Mouse (Mus musculus) stomach, embryonic 16.5 days (tissue): ENCODE results near the gene Dapk1. TPM values are rescaled to one million over a fixed set of nuclear protein-coding genes. Genes with fewer than 3 reads are reported as not detected.

ENCODE experiments used
- ATAC-seq: fragments of 200-750 bp; cut with Nextera tagmentation; 2 replicates; pipeline ENCODE4 v1.8.0; 2017; ENCODE audit warnings: moderate number of reproducible peaks, moderate TSS enrichment; ENCODE audit not compliant: insufficient read depth, low FRiP score
- H3K27ac ChIP-seq: fragments of 300-500 bp; sonication (generic); 2 replicates; pipeline ENCODE4 v1.5.1; 2014; ENCODE audit warnings: low read length
- H3K27me3 ChIP-seq: fragments of 300-500 bp; sonication (generic); 2 replicates; pipeline ENCODE4 v1.6.1; 2014; ENCODE audit warnings: low read length, control low read depth, mixed read lengths; ENCODE audit not compliant: control insufficient read depth, insufficient read depth
- H3K36me3 ChIP-seq: fragments of 300-500 bp; sonication (generic); 2 replicates; pipeline ENCODE4 v1.6.1; 2014; ENCODE audit warnings: low read length; ENCODE audit not compliant: control insufficient read depth, insufficient read depth
- H3K4me1 ChIP-seq: fragments of 300-500 bp; sonication (generic); 2 replicates; pipeline ENCODE4 v1.6.1; 2014; ENCODE audit warnings: low read length, control low read depth, mixed read lengths; ENCODE audit not compliant: control insufficient read depth, insufficient read depth
- H3K4me2 ChIP-seq: fragments of 300-500 bp; sonication (generic); 2 replicates; pipeline ENCODE4 v1.6.1; 2014; ENCODE audit warnings: low read depth, low read length, mixed read lengths
- H3K4me3 ChIP-seq: fragments of 300-500 bp; sonication (generic); replicated peaks from 2 replicates; pipeline ENCODE4 v1.5.1; 2014; ENCODE audit warnings: mild to moderate bottlenecking, low read length
- H3K9ac ChIP-seq: fragments of 300-500 bp; sonication (generic); 2 replicates; pipeline ENCODE4 v1.6.1; 2014; ENCODE audit warnings: low read length
- H3K9me3 ChIP-seq: fragments of 300-500 bp; sonication (generic); replicated peaks from 2 replicates; pipeline ENCODE4 v1.6.1; 2016; ENCODE audit warnings: low read length, control low read depth; ENCODE audit not compliant: control insufficient read depth
- WGBS: fragments of 180-500 bp; shearing (Covaris S2); extraction: QIAGEN DNeasy Blood & Tissue Kit; methylation state at CpG from one replicate; pipeline ENCODE4 v1.1.7; 2014; 5-methylcytosine and 5-hydroxymethylcytosine counted together
- polyA plus RNA-seq: library from polyadenylated mRNA; unstranded; fragments of >200 nt; fragmentation: Nextera tagmentation; extraction: Ambion mirVana; gene quantifications from 2 replicates; pipeline ENCODE4 v1.2.1, GENCODE M21; 2015

Gene Dapk1
- polyA plus RNA-seq, 1 experiment from 2014 or later: 11.5 TPM

DNA sequence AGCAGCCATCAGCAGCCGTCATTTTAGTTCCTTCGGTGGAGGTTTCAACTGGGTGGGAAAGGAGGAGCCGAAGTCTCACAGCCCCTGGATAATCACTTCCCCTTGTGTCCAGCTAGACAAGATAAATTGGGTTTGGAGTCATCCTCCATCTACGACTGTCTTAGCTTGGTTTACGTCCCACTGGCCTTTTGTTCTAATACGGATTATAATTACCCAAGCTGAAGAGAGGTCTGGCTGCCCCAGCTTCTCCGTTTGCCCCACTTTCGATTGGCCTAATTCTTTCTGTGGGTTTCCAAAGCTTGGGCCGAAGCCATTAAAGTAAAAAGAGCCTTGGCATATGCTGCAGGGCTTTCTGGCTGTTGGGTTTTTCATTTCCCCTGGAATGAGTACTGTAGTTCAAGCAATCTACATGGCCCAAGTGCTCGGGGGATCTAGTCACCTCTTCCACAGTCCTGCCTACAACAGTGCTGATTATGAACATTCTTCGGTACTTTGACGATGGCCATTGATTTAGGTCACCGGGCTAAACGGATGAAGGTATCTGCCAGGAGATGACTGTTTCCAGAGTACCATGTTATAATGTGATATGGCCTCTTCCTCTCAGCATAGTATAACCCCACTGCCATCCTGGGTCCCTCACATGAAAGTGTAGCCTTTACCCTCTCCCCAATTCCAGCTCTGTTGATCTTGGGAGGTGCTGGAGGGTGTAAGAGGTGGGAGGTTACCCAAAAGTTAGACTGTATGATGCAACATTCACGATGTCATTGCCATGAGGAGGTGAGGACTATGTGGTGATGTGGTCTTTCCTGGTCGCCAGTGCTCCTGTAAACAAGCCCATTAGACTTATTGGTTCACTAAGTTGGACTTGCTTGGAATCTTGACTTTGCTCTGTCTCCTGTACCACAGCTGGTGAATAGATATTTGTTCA, 106.1 kb downstream of the Dapk1 start:
- H3K27me3 ChIP-seq: no peaks in the 10 kb centered on the region
- H3K4me3 ChIP-seq: no peak overlapping the region
- no peak overlapping the region for H3K9ac ChIP-seq
- no peaks in the 10 kb centered on the region for H3K9me3 ChIP-seq
- ATAC-seq: no peak
- no peaks in the 10 kb centered on the region for H3K36me3 ChIP-seq
- H3K4me2 ChIP-seq: no peak overlapping the region
- H3K4me1 ChIP-seq: no peaks in the 10 kb centered on the region; the same call in 1 of the 2 replicates
- 79% methylated on average over 16 of the region's 16 CpGs for WGBS
- H3K27ac ChIP-seq: no peak overlapping the region

DNA sequence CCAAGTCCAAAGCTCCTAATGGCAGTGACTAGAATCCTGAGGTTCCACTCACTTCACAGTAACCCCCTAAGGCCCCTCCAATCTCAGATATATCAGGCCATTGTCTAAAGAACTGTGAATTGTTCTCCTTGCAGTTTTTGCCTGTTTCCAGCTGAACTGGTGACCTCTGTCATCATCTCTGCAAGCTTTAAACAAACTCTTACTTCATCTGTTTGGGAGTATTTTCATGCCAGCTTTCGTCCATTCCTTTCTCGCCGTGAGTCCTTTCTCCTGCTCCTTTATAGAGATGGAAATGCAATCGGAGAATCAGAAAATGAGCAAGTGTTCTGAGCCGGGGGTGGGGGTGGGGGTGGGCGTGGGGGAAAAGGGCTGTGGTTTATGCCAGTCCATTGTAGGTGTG, 107.4 kb downstream of the Dapk1 start:
- no peaks in the 10 kb centered on the region for H3K36me3 ChIP-seq

DNA sequence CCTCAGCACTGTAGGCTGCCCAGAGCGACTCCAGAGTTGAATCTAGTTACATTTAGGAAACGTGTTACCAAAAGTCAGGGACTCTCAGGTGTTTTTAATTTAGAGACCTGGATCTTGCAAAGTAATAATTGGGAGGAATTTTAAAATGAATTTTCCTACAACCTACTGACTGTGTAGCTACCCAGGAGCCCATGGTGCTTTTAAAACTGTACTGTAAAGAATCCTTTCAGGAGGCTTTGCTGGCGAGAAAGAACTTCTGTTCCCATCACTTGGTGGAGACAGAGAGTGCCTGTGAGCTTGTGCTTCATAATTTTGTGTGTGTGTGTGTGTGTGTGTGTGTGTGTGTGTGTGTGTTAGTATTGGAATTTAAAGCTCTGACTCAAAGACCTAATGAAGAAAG, 109.2 kb downstream of the Dapk1 start:
- no peaks in the 10 kb centered on the region; the same call in 1 of the 2 replicates for H3K4me1 ChIP-seq
- no peak for ATAC-seq
- 81% methylated on average over 3 of the region's 3 CpGs for WGBS
- no peaks in the 10 kb centered on the region for H3K9me3 ChIP-seq
- H3K36me3 ChIP-seq: no peaks in the 10 kb centered on the region
- no peak overlapping the region for H3K9ac ChIP-seq
- H3K4me2 ChIP-seq: no peak overlapping the region
- no peaks in the 10 kb centered on the region for H3K27me3 ChIP-seq
- no peak overlapping the region for H3K27ac ChIP-seq
- H3K4me3 ChIP-seq: no peak overlapping the region

More for the DNA sequence above, 107.4 kb downstream of the Dapk1 start:
- no peak for ATAC-seq
- H3K27ac ChIP-seq: no peak overlapping the region
- H3K9ac ChIP-seq: no peak overlapping the region
- H3K27me3 ChIP-seq: no peaks in the 10 kb centered on the region
- no peak overlapping the region for H3K4me3 ChIP-seq
- H3K4me2 ChIP-seq: no peak overlapping the region
- no peaks in the 10 kb centered on the region; the same call in 1 of the 2 replicates for H3K4me1 ChIP-seq
- 71% methylated on average over 6 of the region's 6 CpGs for WGBS
- no peaks in the 10 kb centered on the region for H3K9me3 ChIP-seq

DNA sequence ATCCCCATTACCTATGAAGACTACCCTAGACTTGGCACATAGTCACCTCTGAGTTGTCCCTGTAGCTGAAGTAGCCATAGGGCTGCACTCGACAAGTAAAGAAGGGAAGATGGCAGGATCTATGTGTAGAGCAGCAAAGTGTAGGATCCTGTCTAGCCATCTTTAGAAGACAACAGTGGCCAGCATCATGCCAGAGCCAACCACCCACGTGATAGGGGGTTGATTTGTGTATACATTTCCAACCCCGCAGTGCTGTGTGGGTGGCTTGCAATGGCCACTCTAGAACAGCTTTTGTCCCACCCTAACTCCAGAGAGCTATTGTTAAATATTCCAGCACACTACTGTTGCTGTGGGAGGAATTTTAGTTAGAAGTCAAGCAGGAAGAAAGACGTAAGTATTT, 111.8 kb downstream of the Dapk1 start:
- H3K4me2 ChIP-seq: no peak overlapping the region
- 87% methylated on average over 4 of the region's 4 CpGs for WGBS
- no peak overlapping the region for H3K27ac ChIP-seq
- no peak overlapping the region for H3K9ac ChIP-seq
- H3K4me1 ChIP-seq: no peaks in the 10 kb centered on the region; the same call in 1 of the 2 replicates
- H3K27me3 ChIP-seq: no peaks in the 10 kb centered on the region
- H3K36me3 ChIP-seq: no peaks in the 10 kb centered on the region
- H3K4me3 ChIP-seq: no peak overlapping the region
- ATAC-seq: no peak
- no peaks in the 10 kb centered on the region for H3K9me3 ChIP-seq

DNA sequence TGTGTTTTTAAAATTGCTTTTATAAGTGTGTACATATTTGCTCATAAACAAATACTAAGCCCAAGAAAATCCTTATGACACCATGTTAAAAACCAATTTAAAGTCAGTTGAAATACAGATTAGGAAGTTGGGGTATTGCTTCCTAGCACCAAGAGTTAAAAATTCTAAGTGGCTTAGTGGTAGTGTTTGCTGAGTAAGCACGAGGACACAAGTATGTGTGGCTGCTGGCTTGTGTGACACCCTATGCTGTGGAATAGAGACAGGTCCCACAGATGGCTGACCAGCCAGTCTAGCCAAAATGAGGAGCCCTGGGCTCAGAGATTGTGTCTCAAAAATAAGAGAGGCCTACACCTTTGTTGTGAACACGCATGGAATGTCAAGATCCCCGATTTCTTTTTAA, 114.4 kb downstream of the Dapk1 start:
- Histone ChIP-seq H3K9ac (no peak overlapping the region), H3K36me3 (no peaks in the 10 kb centered on the region), H3K27me3 (no peaks in the 10 kb centered on the region), H3K4me3 (no peak overlapping the region), H3K4me1 (no peaks in the 10 kb centered on the region; the same call in 1 of the 2 replicates), H3K9me3 (no peaks in the 10 kb centered on the region), H3K4me2 (no peak overlapping the region), H3K27ac (no peak overlapping the region)
- no peak for ATAC-seq
- 53% methylated on average over 3 of the region's 3 CpGs for WGBS

DNA sequence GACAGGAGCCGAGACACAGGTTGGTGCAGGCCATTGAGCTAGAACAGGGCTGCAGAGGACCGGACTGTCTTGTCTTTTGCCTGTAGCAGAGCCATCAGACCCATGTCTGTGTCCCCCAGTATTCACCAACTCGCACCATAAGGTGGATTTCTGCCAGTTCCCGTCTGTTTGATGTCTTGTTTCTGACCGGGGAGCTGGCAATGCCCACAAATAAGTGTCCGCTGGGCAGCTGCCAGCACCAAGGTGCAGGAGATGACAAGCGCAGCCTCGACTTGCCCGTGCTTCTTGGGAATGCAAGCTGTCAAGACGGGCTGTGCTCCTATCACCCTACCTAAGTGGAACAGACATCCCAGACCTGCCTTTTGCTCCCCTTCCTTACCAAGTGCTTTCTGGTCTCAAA, 115.7 kb downstream of the Dapk1 start:
- Histone ChIP-seq H3K4me3 (no peak overlapping the region), H3K9me3 (no peaks in the 10 kb centered on the region), H3K27me3 (no peaks in the 10 kb centered on the region), H3K4me1 (no peaks in the 10 kb centered on the region; the same call in 1 of the 2 replicates), H3K9ac (no peak overlapping the region), H3K36me3 (no peaks in the 10 kb centered on the region), H3K27ac (no peak overlapping the region), H3K4me2 (no peak overlapping the region)
- 88% methylated on average over 10 of the region's 10 CpGs for WGBS
- no peak for ATAC-seq

DNA sequence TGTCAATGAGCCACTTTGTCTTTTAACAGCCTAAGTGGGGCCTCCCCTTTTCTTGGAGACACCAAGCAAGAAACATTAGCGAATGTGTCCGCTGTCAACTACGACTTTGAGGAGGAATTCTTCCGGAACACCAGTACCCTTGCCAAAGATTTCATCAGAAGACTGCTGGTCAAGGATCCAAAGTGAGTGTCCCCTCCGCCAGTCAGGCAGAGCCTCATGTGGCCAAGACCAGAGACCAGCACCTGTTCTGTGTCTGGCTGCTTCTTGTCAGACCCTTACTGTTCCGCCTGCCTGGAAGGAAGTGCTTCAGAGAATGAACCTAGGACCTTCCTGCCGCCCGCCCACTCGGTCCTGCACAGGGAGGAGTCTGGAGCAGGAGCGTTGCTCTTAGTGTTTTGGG, 117.8 kb downstream of the Dapk1 start:
- no peaks in the 10 kb centered on the region for H3K9me3 ChIP-seq
- H3K36me3 ChIP-seq: no peaks in the 10 kb centered on the region
- no peak overlapping the region for H3K27ac ChIP-seq
- H3K27me3 ChIP-seq: no peaks in the 10 kb centered on the region
- no peak overlapping the region for H3K4me3 ChIP-seq
- H3K4me1 ChIP-seq: no peaks in the 10 kb centered on the region
- 75% methylated on average over 10 of the region's 10 CpGs for WGBS
- no peak overlapping the region for H3K9ac ChIP-seq
- ATAC-seq: no peak
- no peak overlapping the region for H3K4me2 ChIP-seq

DNA sequence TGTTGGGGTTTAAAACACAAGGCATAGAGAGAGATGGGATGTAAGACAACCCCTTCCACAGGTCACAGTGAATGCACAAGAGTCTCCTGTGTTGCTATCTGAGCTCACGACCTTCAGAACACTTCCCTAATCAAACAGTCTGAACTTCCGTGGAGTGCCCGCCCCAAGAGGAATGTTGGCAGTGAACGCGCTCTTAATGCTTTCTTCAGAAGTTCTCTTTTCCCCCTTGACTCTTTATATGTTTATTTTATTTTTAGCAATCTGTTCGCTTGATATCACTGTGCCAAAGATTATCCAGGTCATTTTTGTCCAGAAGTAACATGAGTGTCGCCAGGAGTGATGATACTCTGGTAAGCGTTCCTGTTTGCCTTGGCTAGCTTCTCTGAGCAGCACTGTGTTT, 121.0 kb downstream of the Dapk1 start:
- Histone ChIP-seq H3K36me3 (no peaks in the 10 kb centered on the region), H3K9me3 (no peaks in the 10 kb centered on the region), H3K27me3 (no peaks in the 10 kb centered on the region), H3K4me3 (no peak overlapping the region), H3K9ac (no peak overlapping the region), H3K4me1 (no peaks in the 10 kb centered on the region), H3K27ac (no peak overlapping the region), H3K4me2 (no peak overlapping the region)
- 72% methylated on average over 8 of the region's 8 CpGs for WGBS
- no peak for ATAC-seq

DNA sequence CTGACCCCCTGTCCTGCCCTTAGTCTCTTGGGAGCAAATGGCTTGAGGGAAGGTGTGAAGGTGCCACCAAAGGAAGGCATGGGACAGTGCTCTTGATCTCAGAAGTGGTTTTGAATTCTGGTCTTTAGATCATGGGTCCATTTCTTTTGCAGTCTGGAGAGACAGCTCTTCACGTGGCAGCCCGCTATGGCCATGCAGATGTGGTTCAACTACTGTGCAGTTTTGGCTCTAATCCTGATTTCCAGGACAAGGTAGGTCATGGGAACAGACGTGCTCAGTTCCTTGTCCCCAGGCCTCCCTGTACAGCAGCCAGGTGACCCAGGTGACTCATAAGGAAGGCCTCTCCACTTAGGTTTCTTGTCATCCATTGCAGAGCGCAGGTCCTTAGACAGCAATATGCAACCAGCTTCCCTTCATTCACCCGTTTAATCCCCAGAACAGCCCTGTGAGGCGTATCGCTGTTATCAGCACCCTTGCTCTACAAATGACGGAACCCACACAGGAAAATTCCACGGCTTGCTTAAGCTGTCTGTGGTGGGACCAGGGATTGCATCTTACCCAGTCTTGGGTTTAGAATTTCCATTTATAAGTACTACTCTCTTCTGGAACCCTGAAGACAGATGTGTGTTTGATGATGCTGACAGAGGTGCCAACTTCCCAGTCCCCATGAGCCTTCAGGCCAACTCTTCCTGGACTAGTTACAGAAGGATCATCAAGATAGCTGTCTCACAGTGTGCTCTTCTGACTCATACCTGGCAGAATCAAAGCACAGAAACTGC, 126.7 kb downstream of the Dapk1 start:
- Histone ChIP-seq H3K4me1 (no peaks in the 10 kb centered on the region), H3K9ac (no peak overlapping the region), H3K4me2 (no peak overlapping the region), H3K36me3 (0 out of 2 replicates have a peak, but pooled peaks cover 3% of the 10 kb centered on the region), H3K27ac (no peak overlapping the region), H3K9me3 (no peaks in the 10 kb centered on the region), H3K27me3 (no peaks in the 10 kb centered on the region), H3K4me3 (no peak overlapping the region)
- no peak for ATAC-seq
- WGBS: 84% methylated on average over 9 of the region's 9 CpGs
